Mouse (Mus musculus) heart, postnatal 10 days (tissue): ENCODE data around the gene Ilkap. TPM values are rescaled to one million over a fixed set of nuclear protein-coding genes. Genes with fewer than 3 reads are reported as not detected.

Experiments used
- DNase-seq, 2 experiments: peaks; one replicate each; pipeline ENCODE4 v3.0.0; 2021
- intact Hi-C: fragments of 180-260 bp; cut with DNase I; formaldehyde crosslinking; loops from one replicate; pipeline ENCODE4 v1.15.1; 2025
- total RNA-seq, 2 experiments: library from RNA; stranded (reverse); gene quantifications; 2 replicates each; pipeline ENCODE4 v1.2.3; 2021

The Ilkap gene
- total RNA-seq, 2 experiments from 2014 or later = 48.5 to 54.9 TPM

DNA sequence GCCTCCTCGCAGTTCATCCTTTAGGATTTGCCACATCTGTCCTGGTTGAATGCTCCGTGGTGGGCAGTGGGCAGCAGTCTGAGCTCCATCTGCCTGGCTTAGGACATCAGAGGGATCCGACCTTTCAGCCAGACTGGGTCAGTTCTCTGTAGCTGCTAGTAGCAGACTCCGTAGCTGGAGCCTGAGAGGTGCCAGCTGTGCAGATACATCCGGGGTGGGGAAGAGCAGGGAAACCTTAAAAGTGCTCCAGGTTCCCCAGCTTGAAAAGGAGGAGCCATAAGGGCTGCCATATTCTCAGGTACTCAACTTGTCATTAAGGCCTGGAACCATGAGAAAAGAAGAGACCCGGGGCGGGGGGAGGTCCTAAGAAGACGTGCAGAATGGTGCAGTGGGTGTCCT is 32.8 kb downstream of the Ilkap start:
- DNase-seq = no peak
- intact Hi-C loops = no loop called here

DNA sequence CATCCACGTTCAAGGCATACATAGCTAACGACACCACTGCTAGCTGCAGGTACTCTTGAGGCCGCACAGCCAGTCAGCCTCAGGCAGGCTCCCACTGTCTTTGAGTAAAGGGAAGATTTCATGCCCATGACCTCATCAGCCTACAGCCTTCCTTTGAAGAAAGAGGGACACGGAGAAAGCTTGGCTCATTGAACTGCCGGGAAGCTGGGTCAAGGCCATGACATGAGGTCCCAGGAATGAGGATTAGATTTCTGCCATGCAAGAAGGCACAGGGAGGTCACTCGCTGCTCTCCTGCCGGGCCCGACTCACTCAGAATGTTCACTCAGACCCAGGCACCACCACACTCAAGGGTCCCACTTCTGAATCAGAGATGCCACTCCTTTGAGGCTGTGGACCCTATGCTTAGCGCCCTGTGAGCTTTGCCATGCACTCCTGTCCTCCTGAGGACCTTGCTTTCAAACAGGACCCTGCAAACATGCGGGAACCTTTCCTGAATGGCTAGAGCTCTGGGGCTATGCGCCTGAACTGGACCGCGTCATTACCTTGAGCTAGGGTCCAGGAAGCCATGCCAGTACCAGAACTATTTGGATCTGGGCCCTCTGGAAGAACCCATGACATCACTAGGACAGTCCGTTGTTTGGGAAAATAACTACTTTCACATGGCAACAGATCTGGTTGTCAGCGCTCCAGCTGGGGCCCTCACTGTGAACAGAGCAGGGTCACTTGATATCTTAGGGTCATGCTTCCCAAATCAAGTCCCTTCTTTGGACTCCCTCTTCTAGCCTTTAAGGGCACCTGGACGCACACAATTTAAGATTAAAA is 33.6 kb downstream of the Ilkap start:
- intact Hi-C loops = no loop called here
- no peak for DNase-seq

DNA sequence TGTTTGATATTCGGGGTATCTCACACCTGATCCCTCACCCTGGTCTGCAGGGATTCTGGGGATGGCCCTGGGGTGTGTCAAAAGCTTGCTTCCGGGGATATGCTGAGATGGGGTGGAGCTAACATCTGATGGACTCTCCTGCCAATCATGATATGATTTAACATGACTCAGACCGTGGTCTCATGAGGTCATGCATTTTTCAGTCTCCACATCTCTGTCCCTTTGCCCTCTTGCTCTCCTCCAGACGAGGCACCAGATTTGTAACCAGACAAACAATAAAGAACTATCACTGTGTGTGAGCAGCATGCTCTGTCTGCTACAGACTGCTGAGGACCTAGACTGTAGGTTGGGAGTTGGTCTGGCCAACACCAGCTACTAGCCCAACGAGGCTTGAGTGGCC is 36.5 kb downstream of the Ilkap start:
- no peak for DNase-seq
- intact Hi-C loops = no loop called here

DNA sequence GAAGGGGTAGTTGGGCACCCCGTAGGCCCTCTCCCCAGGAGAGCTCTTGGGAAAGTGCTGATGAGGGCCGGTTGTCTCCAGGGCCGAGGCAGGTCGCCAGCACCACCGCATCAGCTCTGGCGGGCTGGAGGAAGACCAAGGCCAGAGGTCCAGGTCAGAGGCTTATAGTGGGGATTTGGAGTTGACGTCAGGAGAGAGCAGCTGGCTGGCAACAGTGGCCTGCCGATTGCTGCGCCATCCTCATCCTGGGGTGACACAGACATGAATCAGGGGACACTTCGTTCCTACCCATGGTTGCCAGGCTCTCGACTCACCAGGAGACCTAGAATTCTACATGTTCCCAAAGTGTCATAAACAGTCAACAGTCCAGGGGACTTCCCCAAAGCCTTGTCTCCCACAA is 42.5 kb downstream of the Ilkap start:
- intact Hi-C loops = no loop called here
- no peak for DNase-seq

DNA sequence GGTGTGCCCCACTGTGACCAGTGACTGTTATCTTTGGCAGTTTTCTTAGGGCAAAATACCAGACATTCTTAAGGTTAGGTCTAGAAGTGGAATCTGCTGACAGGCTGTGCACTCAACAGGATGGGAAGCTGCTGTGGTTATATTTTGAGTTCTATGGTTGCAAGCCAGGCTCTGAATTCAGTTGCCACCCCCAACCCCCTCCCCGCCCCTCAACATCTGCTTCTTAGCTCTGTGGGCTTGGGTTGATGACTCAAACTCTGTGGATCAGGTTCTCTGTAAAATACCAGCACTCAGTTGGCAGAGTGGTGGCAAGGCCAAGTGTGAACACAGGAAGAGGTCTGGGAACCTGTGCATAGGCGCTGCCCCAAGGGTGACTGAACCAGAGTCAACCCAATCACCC is 46.3 kb downstream of the Ilkap start:
- DNase-seq = no peak
- intact Hi-C loops = no loop called here

DNA sequence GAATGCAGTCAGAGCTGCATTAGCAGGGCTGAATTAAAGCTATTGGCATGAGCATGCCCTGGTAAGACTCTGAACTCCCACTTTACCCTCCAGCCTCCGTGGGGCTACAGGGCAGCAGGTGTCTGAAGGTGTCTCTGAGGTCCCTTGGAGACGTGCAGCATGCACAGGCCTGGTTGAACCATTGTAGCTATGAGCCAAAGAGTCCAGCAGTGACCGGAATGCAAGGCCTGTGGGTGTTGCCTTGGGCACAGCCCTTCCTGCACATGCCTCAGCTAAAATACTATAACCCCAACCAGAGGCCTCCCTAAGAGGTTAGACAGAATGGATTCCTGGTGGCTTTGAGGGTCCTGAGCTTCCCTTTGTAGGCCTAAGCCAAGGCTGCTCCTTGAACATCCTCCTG is 47.4 kb downstream of the Ilkap start:
- DNase-seq = peak; percentile 35 to 45
- intact Hi-C loops = no loop called here

DNA sequence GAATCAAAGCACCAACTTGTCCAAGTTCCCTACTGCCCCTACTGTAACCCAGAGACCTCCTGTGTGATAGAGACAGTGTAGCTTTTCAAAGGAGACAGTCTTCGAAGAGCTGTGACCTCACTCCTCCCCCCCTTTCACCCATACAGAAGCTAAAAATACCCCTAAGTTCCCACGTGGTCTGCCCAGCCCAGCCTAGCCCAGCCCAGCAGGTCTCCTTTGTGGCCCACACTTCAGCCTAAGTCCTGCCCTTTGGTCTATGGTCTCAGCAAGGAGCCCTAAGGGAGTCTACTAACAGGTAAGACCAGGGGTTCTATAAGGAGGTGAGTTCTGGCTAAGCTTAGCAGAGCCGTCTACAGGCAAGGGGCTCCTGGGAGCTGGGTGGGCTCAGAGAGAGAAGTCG is 47.8 kb downstream of the Ilkap start, which contains the start of gene Klhl30:
TSS of gene Klhl30 (plus strand) at position 176 of the 400 bp plus-strand sequence.
- peak; percentile 67 to 75 for DNase-seq
- intact Hi-C loops = no loop called here

DNA sequence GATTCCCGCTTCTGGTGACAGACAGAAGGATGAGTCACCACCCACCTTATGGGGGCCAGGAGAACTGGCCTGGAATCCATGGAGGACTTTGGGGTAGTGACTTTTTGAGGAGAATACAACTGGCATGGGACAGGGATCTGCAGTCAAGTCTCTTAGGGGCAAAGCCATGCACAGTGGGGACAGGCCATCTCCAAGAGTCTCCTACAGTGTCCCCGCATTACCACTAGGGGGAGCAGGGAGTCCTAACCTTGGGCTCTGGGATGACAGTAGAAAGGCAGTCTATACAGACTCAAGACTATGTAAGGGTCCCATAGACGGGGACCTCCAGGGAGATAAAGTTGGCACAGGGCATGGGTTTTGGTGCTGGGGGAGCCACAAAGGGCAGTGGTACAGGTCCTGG is 51.7 kb downstream of the Ilkap start:
- peak; percentile 76 to 85 for DNase-seq
- intact Hi-C loops = loop anchor here (2.0 to 5.0 kb wide), 2 partner anchors 34 to 135 kb away; no protein-coding TSS in a partner anchor

DNA sequence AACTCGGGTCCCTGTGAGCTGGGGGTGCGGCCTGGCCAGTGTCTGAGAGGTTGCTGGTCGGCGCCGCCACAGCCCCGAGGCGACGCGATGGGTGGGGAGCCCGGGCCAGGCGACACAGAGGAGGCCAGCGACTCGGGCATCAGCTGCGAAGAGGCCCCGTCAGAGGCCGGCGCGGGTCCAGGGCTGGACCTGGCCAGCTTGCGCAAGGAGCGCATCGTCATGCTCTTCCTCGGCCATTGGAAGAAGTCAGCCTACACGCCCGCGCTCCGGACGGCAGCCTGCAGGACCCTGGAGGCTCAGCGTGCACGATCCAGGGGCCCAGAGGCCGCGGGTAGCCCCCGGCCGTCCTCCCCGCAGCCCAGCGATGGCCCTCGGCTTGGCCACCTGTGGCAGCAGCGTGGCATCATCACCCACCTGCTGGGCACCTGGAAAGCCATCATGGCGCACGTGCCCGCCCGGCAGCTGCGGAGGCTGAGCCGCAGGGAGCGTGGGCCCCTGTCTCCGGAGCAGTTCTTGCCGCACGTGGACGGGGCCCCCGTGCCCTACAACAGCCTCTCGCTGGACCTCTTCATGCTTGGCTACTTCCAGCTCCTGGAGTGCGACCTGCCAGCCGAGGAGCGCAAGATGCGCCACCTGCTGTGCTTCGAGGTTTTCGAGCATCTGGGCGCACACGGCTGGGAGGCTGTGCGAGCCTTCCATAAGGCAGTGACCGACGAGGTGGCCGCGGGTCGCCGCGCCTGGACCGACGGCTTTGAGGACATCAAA is 53.5 kb downstream of the Ilkap start:
- DNase-seq = peak; percentile 35 to 36
- intact Hi-C loops = loop anchor here (5.0 kb wide), 1 partner anchor 137 kb away; no protein-coding TSS in a partner anchor

DNA sequence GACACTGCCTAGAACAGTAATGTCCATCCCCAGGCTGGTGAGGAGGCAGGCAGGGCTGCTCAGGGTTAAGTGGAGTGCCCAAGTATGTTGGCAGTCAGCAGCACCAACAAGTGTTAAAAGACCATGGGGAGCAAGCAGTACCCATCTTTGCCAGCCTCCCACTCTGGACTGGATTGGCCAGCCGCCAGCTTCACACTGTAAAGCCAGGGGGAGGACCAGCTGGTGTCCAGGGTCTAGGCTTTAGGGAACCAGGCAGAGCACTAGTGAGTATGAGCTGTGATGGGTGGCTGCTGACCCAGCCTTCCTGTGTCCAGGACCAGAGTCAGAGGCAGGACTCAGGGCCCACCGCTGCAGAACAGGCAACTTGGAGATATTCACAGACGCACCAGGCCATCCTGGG is 54.6 kb downstream of the Ilkap start:
- intact Hi-C loops = no loop called here
- DNase-seq = no peak

DNA sequence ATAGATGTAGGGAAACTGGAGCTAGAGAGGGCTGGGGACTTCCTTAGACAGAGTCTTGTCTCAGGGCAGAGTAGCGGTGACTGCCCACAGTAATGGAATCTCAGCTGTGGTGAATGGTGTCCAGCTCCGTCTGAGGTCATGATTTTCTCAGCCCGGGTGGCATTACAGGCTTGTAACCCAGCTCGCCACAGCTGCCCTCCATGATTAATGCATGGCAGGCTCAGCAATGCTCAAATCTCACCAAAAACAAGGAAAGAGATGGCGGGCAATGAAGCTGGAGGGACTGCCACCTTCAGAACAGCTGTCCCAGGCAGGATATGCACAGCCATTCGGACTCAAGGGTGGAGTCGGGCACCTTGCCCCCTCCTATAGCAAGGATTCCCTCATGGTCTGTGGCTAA is 61.3 kb downstream of the Ilkap start:
- no peak for DNase-seq
- intact Hi-C loops = no loop called here

DNA sequence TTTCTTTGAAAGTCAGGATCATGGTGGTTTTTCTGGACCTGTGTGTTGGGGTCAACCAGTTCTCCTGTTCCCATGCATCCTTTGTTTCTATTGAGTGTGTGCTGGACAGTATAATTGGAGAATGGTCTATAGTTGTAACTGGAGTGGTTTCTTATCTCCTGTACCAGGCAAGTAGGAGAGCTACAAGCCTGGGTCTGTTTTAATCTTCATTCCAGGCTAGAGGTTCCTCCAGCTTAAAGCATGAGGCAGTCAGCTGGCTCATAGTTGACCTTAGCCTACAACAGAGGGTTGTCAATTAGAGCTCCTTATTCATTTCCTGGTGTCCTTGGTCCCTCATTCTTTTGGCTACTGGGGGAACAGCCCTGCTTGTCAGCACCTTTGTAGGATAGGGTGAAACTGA is 65.0 kb downstream of the Ilkap start:
- DNase-seq = no peak
- intact Hi-C loops = no loop called here

DNA sequence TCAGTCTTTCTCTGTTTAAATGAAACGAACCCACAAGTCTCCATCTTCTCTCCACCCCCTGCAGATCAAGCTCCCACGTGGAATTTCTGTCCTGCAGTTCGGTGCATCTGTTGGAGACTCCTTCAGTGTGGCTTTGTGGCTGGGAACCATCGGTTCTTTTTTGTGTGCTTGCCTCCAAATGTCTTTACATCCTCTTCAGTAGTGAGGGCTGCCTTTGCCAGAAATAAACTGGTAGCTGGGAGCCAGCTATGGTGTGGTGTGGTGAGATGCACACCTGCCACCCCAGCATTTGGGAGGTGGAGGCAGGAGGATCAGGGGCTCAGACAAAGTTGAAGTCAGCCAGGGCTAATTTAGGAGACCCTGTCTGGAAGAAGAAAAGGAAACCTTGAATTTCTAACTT is 66.5 kb downstream of the Ilkap start:
- DNase-seq = no peak
- intact Hi-C loops = no loop called here

DNA sequence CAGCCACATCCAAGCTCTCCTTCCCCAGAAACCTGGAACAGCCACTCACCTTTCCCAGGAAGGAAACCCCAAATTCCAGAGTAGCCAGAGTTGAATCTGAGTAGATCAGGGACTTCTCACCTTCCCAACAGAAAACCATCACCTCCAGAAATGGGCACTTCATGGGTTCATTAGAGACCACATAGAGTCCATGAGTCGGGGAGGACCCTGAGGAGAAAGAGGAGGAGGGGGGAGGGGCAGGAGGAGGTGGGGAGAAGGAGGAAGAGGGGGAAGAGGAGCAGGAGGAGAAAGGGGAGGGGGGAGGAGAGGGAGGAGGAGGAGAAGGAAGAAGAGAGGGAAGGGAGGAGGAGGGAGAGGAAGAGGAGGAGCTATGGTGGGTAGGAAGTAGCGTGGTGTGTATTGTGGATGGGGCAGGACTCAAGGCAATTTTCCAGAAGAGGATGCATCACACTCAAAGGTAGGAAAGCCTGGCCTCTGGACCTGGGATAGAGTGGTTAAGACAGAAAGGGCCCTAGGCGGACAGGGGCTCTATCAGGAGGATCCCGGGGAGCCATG is 73.0 kb downstream of the Ilkap start:
- intact Hi-C loops = no loop called here
- DNase-seq = no peak

DNA sequence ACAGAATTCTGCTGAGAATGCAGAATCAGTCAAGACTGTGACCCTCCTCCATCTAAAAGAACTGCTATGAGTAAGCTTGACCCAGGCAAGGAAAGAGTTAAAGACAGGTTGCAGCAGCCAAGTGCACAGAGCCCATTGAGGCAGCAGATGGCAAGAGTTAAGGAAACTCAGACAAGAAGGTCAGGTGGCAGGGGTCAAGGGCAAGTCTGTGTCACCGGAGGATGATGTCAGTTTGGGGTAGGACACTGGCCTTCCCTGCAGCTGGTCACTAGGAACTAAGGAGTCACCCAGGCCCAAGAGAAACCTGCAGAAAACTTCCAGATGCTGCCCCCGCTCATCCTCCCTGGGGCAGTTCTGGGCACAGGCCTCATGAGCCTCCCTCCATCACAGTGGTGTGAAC is 74.0 kb downstream of the Ilkap start:
- no peak for DNase-seq
- intact Hi-C loops = no loop called here

Other genes starting within 250 kb of the Ilkap start
- gene Ramp1, start 219.0 kb downstream of the Ilkap start, total RNA-seq = 10 to 100 TPM; 20.0 to 20.2 TPM
- 10 to 100 TPM; 54.8 to 60.2 TPM for gene Ube2f, start 148.5 kb downstream of the Ilkap start, total RNA-seq
- 10 to 100 TPM; 13.7 TPM for gene Scly, start 100.5 kb downstream of the Ilkap start, total RNA-seq
- gene Espnl, start 76.7 kb downstream of the Ilkap start, total RNA-seq = under 1 TPM in 1 of 2 experiments, not detected in 1; 0.10 TPM
- 10 to 100 TPM; 42.8 to 60.1 TPM for gene Klhl30, start 47.8 kb downstream of the Ilkap start, total RNA-seq
- under 1 TPM; 0.32 to 0.45 TPM for gene Erfe, start 32.4 kb downstream of the Ilkap start, total RNA-seq
- gene Hes6, start 15.2 kb upstream of the Ilkap start, total RNA-seq = 10 to 100 TPM; 22.2 to 25.0 TPM
- 10 to 100 TPM in 1 of 2 experiments, 1 to 10 TPM in 1; 7.5 to 21.1 TPM for gene Per2, start 60.5 kb upstream of the Ilkap start, total RNA-seq
- gene Traf3ip1, start 95.8 kb upstream of the Ilkap start, total RNA-seq = 1 to 10 TPM; 4.4 to 5.3 TPM
- 10 to 100 TPM; 17.6 to 19.4 TPM for gene Asb1, start 141.7 kb upstream of the Ilkap start, total RNA-seq